Mouse (Mus musculus): Measurements from ENCODE around the gene Lzts3. TPM values are rescaled to one million over a fixed set of nuclear protein-coding genes. Genes with fewer than 3 reads are reported as not detected.

The Lzts3 gene
- polyA plus RNA-seq, 1 experiment: 4.7 TPM

DNA sequence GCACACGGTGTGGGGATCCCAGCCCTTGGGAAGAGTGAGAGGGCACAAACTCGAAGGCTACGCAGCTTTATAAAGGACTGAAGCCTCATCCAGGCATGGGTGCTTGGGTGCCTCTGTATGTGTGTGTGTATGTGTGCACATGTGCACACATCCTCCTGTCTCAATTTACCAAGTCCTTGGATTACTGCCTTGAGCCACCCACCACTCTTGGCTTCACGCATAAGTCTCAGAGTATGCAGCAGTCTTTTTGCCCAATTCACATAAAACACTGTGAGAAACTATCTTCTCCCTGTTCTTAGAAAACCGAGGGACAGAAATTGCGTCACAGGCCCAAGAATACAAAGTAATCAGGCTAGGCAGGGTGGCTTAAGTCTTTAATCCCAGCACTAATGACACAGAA lies 56.6 kb downstream of the Lzts3 start:
- TF ChIP-seq USF1 (IDR thresholded peaks at IDR 0.05; ENCODE audit: low read depth): no peak
- TF ChIP-seq MAX (IDR thresholded peaks at IDR 0.05): no peak
- no peaks in the 10 kb centered on the region for H3K79me3 ChIP-seq (ENCODE audit: low read depth)
- H3K4me3 ChIP-seq (ENCODE audit: insufficient read depth, poor library complexity, severe bottlenecking): no peak overlapping the region
- peaks cover 7% of the 10 kb centered on the region for H3K36me3 ChIP-seq (ENCODE audit: control insufficient read depth, insufficient read depth)
- H3K27me3 ChIP-seq (ENCODE audit: control insufficient read depth, insufficient read depth, insufficient read length): peaks cover 7% of the 10 kb centered on the region
- no peak overlapping the region for H3ac ChIP-seq (ENCODE audit: control insufficient read depth, insufficient read length, low read depth)
- no peaks in the 10 kb centered on the region for H3K79me2 ChIP-seq (ENCODE audit: control insufficient read depth, insufficient read depth)

DNA sequence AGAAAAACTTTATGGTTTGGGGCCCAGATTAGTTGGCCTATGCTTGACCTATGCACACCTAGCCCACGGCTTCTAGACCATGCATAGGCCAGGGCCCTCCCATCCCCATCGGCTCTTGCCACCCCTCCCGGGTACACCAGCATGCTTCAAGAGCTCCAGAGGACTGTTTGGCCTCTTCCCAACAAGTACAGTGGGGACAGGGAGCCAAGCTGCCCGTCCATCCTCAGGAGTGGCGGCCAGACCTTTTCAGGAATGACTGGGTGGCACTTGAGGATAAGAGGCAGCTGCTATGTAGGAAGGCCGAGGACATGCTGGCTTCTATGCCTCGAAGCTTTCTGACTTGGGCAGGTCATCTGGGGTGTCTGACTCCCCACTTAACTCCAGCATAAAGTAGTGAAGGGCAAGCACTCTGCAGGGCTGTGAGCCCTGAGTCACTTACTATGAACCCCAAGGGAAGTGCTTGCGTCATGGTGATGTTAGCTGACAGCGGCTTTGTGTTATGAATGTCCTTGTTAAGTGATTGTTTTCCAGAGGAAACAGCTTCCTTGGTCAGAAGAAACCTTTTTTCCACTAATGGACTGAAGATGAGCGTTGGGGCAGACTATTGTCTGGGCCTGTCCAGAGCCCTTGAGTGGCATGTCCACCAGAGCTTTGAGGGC lies 58.6 kb downstream of the Lzts3 start:
- Histone ChIP-seq H3ac (ENCODE audit: control insufficient read depth, insufficient read length, low read depth) (no peak overlapping the region), H3K4me3 (ENCODE audit: insufficient read depth, poor library complexity, severe bottlenecking) (no peak overlapping the region), H3K36me3 (ENCODE audit: control insufficient read depth, insufficient read depth) (no peaks in the 10 kb centered on the region), H3K27me3 (ENCODE audit: control insufficient read depth, insufficient read depth, insufficient read length) (peaks cover 19% of the 10 kb centered on the region), H3K79me2 (ENCODE audit: control insufficient read depth, insufficient read depth) (no peaks in the 10 kb centered on the region), H3K79me3 (ENCODE audit: low read depth) (no peaks in the 10 kb centered on the region)
- TF ChIP-seq FOSL1 (IDR thresholded peaks at IDR 0.05; ENCODE audit: insufficient read depth, low read length, poor library complexity, severe bottlenecking) (no peak), USF1 (IDR thresholded peaks at IDR 0.05; ENCODE audit: low read depth) (no peak), MAX (IDR thresholded peaks at IDR 0.05) (no peak), MYOD1 (IDR thresholded peaks at IDR 0.05; ENCODE audit: control insufficient read depth, insufficient read length, low read depth) (no peak), CTCF (IDR thresholded peaks at IDR 0.05; ENCODE audit: control insufficient read depth, insufficient read depth, insufficient read length) (no peak), MYOG (IDR thresholded peaks at IDR 0.05; ENCODE audit: control insufficient read depth, extremely low read depth, insufficient read length) (no peak), CEBPB (IDR thresholded peaks at IDR 0.05; ENCODE audit: low read depth) (no peak)

Other genes with a start within 250 kb of the Lzts3 start
- 0.20 TPM for gene Cpxm1, start 245.2 kb downstream of the Lzts3 start, polyA plus RNA-seq (2012; fragmentation: generic; extraction: Trizol)
- not detected for gene Gm28372, start 237.6 kb downstream of the Lzts3 start, polyA plus RNA-seq (2012; fragmentation: generic; extraction: Trizol)
- gene 1700020A23Rik, start 237.5 kb downstream of the Lzts3 start, polyA plus RNA-seq (2012; fragmentation: generic; extraction: Trizol): not detected
- 0.02 TPM for gene Tmem239, start 236.3 kb downstream of the Lzts3 start, polyA plus RNA-seq (2012; fragmentation: generic; extraction: Trizol)
- 44.0 TPM for gene Vps16, start 218.5 kb downstream of the Lzts3 start, polyA plus RNA-seq (2012; fragmentation: generic; extraction: Trizol)
- 15.4 TPM for gene Pced1a, start 218.1 kb downstream of the Lzts3 start, polyA plus RNA-seq (2012; fragmentation: generic; extraction: Trizol)
- 31.6 TPM for gene Ptpra, start 192.5 kb downstream of the Lzts3 start, polyA plus RNA-seq (2012; fragmentation: generic; extraction: Trizol)
- gene Mrps26, start 79.1 kb downstream of the Lzts3 start, polyA plus RNA-seq (2012; fragmentation: generic; extraction: Trizol): 102 TPM
- not detected for gene Oxt, start 66.6 kb downstream of the Lzts3 start, polyA plus RNA-seq (2012; fragmentation: generic; extraction: Trizol)
- gene Avp, start 60.2 kb downstream of the Lzts3 start, polyA plus RNA-seq (2012; fragmentation: generic; extraction: Trizol): not detected
- 6.9 TPM for gene Fastkd5, start 12.8 kb downstream of the Lzts3 start, polyA plus RNA-seq (2012; fragmentation: generic; extraction: Trizol)
- 5.2 TPM for gene Ubox5, start 12.8 kb downstream of the Lzts3 start, polyA plus RNA-seq (2012; fragmentation: generic; extraction: Trizol)
- gene Ddrgk1, start 21.9 kb upstream of the Lzts3 start, polyA plus RNA-seq (2012; fragmentation: generic; extraction: Trizol): 80.4 TPM
- gene Itpa, start 24.8 kb upstream of the Lzts3 start, polyA plus RNA-seq (2012; fragmentation: generic; extraction: Trizol): 95.9 TPM
- gene Slc4a11, start 54.7 kb upstream of the Lzts3 start, polyA plus RNA-seq (2012; fragmentation: generic; extraction: Trizol): 1.9 TPM

Measured in C2C12 (cell line).